Mouse (Mus musculus) naive thymus-derived CD4-positive, alpha-beta T cell, adult 2 months (primary cell): ENCODE measurements around the gene Frmd4a.

Source experiments
- DNase-seq: peaks from one replicate; pipeline ENCODE4 v3.0.0-alpha.2; 2011; ENCODE audit warnings: low read depth

The Frmd4a gene

GRCm38 (mm10) chr2:4137493-4137892 is 120.0 kb downstream of the Frmd4a start:
- no peak for DNase-seq

- no peak for DNase-seq
These were observed 124.9 kb downstream of the Frmd4a start for GRCm38 (mm10) chr2:4142221-4142950.

GRCm38 (mm10) chr2:4144424-4144823 is 126.9 kb downstream of the Frmd4a start:
- no peak for DNase-seq

GRCm38 (mm10) chr2:4152521-4153040 is 135.1 kb downstream of the Frmd4a start:
- no peak for DNase-seq

- DNase-seq: no peak
These were observed 135.7 kb downstream of the Frmd4a start for GRCm38 (mm10) chr2:4153131-4153631.

- DNase-seq: no peak
These were observed 136.6 kb downstream of the Frmd4a start for GRCm38 (mm10) chr2:4154036-4154653.

GRCm38 (mm10) chr2:4154654-4155047 is 137.1 kb downstream of the Frmd4a start:
- no peak for DNase-seq

- DNase-seq: no peak
These were observed 137.9 kb downstream of the Frmd4a start for GRCm38 (mm10) chr2:4155406-4155805.

- no peak for DNase-seq
These were observed 139.0 kb downstream of the Frmd4a start for GRCm38 (mm10) chr2:4156511-4156910.

- no peak for DNase-seq
These were observed 139.9 kb downstream of the Frmd4a start for GRCm38 (mm10) chr2:4157396-4157795.

- no peak for DNase-seq
These were observed 142.2 kb downstream of the Frmd4a start for GRCm38 (mm10) chr2:4159574-4160203.

- no peak for DNase-seq
These were observed 148.7 kb downstream of the Frmd4a start for GRCm38 (mm10) chr2:4166191-4166590.

- DNase-seq: no peak
These were observed 149.6 kb downstream of the Frmd4a start for GRCm38 (mm10) chr2:4167131-4167530.

GRCm38 (mm10) chr2:4169726-4170125 is 152.2 kb downstream of the Frmd4a start:
- DNase-seq: no peak

GRCm38 (mm10) chr2:4170189-4170588 is 152.7 kb downstream of the Frmd4a start:
- DNase-seq: no peak

GRCm38 (mm10) chr2:4184991-4185390 is 167.5 kb downstream of the Frmd4a start:
- no peak for DNase-seq

- no peak for DNase-seq
These were observed 170.0 kb downstream of the Frmd4a start for GRCm38 (mm10) chr2:4187521-4187920.

- no peak for DNase-seq
These were observed 170.8 kb downstream of the Frmd4a start for GRCm38 (mm10) chr2:4188303-4188702.

GRCm38 (mm10) chr2:4190345-4190744 is 172.8 kb downstream of the Frmd4a start:
- no peak for DNase-seq

GRCm38 (mm10) chr2:4190995-4191394 is 173.5 kb downstream of the Frmd4a start:
- no peak for DNase-seq

- no peak for DNase-seq
These were observed 175.7 kb downstream of the Frmd4a start for GRCm38 (mm10) chr2:4193206-4193605.

GRCm38 (mm10) chr2:4194324-4195014 is 177.0 kb downstream of the Frmd4a start:
- no peak for DNase-seq
